In genomic region chr12:25164724-25165123, GRCm38 (mm10) we compare ENCODE assay signal across 12 mouse cellular contexts.
DNase-seq lines count a peak whose midpoint lies in the region; ATAC-seq and TF ChIP-seq lines count a peak whose summit lies in the region.
"Had no signal": no experiment of that assay in that cellular context is flagged by ENCODE, and none has a peak within 500 bp of the region (broad histone marks: within the 10 kb centered on the region; RNA-seq: fewer than 3 reads in every experiment).

No protein-coding gene starts in this region.

- no peaks in the 10 kb centered on the region for H3K9me3 ChIP-seq in kidney, embryonic 16.5 days (ENCODE audit: low read length)
- no peaks in the 10 kb centered on the region for H3K9me3 ChIP-seq in intestine, embryonic 16.5 days (ENCODE audit: control insufficient read depth, low read length)
- H3K9me3 ChIP-seq: liver, embryonic 15.5 days had no signal

- intact Hi-C loops in gastrocnemius, postnatal 36 days (cut with DNase I): no loop called here

- peaks cover 29% of the 10 kb centered on the region for H3K4me1 ChIP-seq in kidney, adult 2 months (ENCODE audit: control insufficient read depth, insufficient read depth, low read length)
- peaks cover 24% of the 10 kb centered on the region for H3K4me1 ChIP-seq in kidney, embryonic 16.5 days (ENCODE audit: insufficient read depth, low read length)
- peaks cover 24% of the 10 kb centered on the region for H3K4me1 ChIP-seq in intestine, embryonic 16.5 days (ENCODE audit: control insufficient read depth, insufficient read depth, low read length)

- ATAC-seq in kidney, embryonic 16.5 days (ENCODE audit: low FRiP score, low TSS enrichment): no peak
- peak; percentile 72 for ATAC-seq in CD4-positive, CD25-positive, alpha-beta regulatory T cell, adult 4 months
- peak; percentile 32 for ATAC-seq in inflammation-experienced regulatory T-cells, adult 6 months
- no peak for ATAC-seq in intestine, embryonic 16.5 days

- no peaks in the 10 kb centered on the region for H3K27me3 ChIP-seq in kidney, adult 2 months (replicated peaks; ENCODE audit: control insufficient read depth, insufficient read depth, low read length)
- no peaks in the 10 kb centered on the region for H3K27me3 ChIP-seq in kidney, embryonic 16.5 days (ENCODE audit: insufficient read depth, low read length)
- H3K27me3 ChIP-seq in intestine, embryonic 16.5 days (replicated peaks; ENCODE audit: control insufficient read depth, insufficient read depth, low read length): no peaks in the 10 kb centered on the region
- H3K27me3 ChIP-seq: liver, embryonic 15.5 days had no signal

- no peak overlapping the region for H3K9ac ChIP-seq in kidney, embryonic 16.5 days (replicated peaks; ENCODE audit: low read length)
- no peak overlapping the region for H3K9ac ChIP-seq in intestine, embryonic 16.5 days (ENCODE audit: low read depth, low read length)
- H3K9ac ChIP-seq: liver, embryonic 15.5 days had no signal

- no peak for TF ChIP-seq CTCF in kidney, adult 2 months (conservative IDR thresholded peaks at IDR 0.05; ENCODE audit: insufficient read depth, insufficient read length, low read depth, low read length)

- no peaks in the 10 kb centered on the region for H3K36me3 ChIP-seq in kidney, adult 2 months (ENCODE audit: control insufficient read depth, insufficient read depth, low read length)
- H3K36me3 ChIP-seq in kidney, embryonic 16.5 days (ENCODE audit: insufficient read depth, low read length): no peaks in the 10 kb centered on the region
- H3K36me3 ChIP-seq in intestine, embryonic 16.5 days (ENCODE audit: control insufficient read depth, insufficient read depth, low read length): no peaks in the 10 kb centered on the region
- H3K36me3 ChIP-seq: liver, embryonic 15.5 days had no signal

- no peak for TF ChIP-seq POLR2A in kidney, adult 2 months (IDR thresholded peaks at IDR 0.05; ENCODE audit: low read depth, low read length)

- peak; percentile 61 for DNase-seq in kidney, adult 2 months
- peak; percentile 19 to 30 for DNase-seq in thymus, adult 18-20 months
- no peak for DNase-seq in gastrocnemius, postnatal 36 days
- DNase-seq: cerebellum, postnatal 36 days; heart, postnatal 10 days; midbrain, embryonic 14.5 days had no signal

- H3K4me2 ChIP-seq in kidney, embryonic 16.5 days (replicated peaks; ENCODE audit: low read depth, low read length): no peak overlapping the region
- H3K4me2 ChIP-seq in intestine, embryonic 16.5 days (ENCODE audit: low read depth, low read length): no peak overlapping the region
- H3K4me2 ChIP-seq: liver, embryonic 15.5 days had no signal

- H3K4me3 ChIP-seq in kidney, adult 2 months (ENCODE audit: insufficient read depth, low read depth, low read length): no peak overlapping the region
- H3K4me3 ChIP-seq in kidney, embryonic 16.5 days (ENCODE audit: low read length): no peak overlapping the region
- H3K4me3 ChIP-seq in intestine, embryonic 16.5 days (ENCODE audit: low read length): no peak overlapping the region
- H3K4me3 ChIP-seq: erythroblast, embryonic 14.5 days; liver, embryonic 15.5 days had no signal

- H3K27ac ChIP-seq in kidney, adult 2 months (ENCODE audit: insufficient read depth, low read depth, low read length): no peak overlapping the region
- H3K27ac ChIP-seq in kidney, embryonic 16.5 days (ENCODE audit: low read length): no peak overlapping the region
- H3K27ac ChIP-seq in intestine, embryonic 16.5 days (ENCODE audit: low read length): no peak overlapping the region
- H3K27ac ChIP-seq: liver, embryonic 15.5 days had no signal

- 29% methylated on average over 1 of the region's 1 CpGs for whole genome bisulfite sequencing in kidney, adult 2 months
- 52% methylated on average over 1 of the region's 1 CpGs for WGBS in kidney, embryonic 16.5 days
- 82% methylated on average over 1 of the region's 1 CpGs for WGBS in intestine, embryonic 16.5 days

Comparison
In these comparisons a context has a peak if more than half of its experiments do, and no peak if none do; other contexts are left out.
1. DNase-seq: peak in kidney, adult 2 months (single experiment) and thymus, adult 18-20 months (2 of 2); none in gastrocnemius, postnatal 36 days (0 of 2).
2. ATAC-seq: peak in CD4-positive, CD25-positive, alpha-beta regulatory T cell, adult 4 months (single experiment) and inflammation-experienced regulatory T-cells, adult 6 months (single experiment); none in kidney, embryonic 16.5 days (single experiment) and intestine, embryonic 16.5 days (single experiment).